15 mouse cellular contexts compared by ENCODE assay signal in the genomic region with DNA sequence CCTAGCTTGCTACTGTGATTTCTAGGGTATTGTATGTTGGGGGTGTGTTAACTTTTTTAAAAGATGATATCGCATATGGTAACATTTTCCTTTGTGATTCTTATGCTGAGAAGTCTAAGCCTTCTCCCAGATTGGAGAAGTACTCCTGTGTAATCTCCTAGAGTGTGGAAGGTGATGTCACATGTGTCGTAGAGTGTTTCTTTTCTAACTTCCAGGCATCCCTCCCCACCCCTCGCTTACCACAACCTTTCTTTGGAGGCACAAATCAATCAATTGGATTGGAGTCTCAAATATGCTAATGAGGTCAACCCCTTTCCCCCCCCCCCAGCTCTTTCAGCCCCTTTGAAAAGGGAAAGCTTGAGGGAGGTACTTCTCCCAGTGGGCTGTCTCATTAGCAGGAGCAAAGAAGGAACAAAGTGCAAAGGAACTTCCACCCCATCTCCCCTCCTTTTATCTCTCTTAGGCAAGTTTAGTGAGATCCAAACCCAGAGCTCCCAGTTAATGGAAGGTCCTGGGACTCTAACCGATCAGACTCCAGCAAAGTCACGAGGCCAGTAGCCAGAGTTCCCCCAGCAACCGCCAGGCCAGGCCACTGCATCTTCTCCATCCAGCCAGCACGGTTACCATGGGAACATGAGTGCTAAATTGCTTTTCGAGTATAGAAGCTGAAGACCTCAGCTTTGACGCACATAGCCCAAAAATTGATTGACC.
A peak's percentile ranks its signal among the peaks of the same experiment; 100 is the strongest.
DNase-seq lines count a peak whose midpoint lies in the region; ATAC-seq lines count a peak whose summit lies in the region.
"Had no signal": no experiment of that assay in that cellular context is flagged by ENCODE, and none has a peak within 500 bp of the region (broad histone marks: within the 10 kb centered on the region; RNA-seq: fewer than 3 reads in every experiment).

No protein-coding gene starts in this region.

- no peak overlapping the region for H3K4me2 ChIP-seq in limb, embryonic 11.5 days (ENCODE audit: low read depth, severe bottlenecking)
- H3K4me2 ChIP-seq in neural tube, embryonic 12.5 days (replicated peaks) = no peak overlapping the region
- H3K4me2 ChIP-seq: heart, embryonic 15.5 days; liver, embryonic 11.5 days had no signal

- no peak overlapping the region for H3K27ac ChIP-seq in limb, embryonic 11.5 days (replicated peaks; ENCODE audit: low read depth, low read length)
- H3K27ac ChIP-seq in neural tube, embryonic 12.5 days = no peak overlapping the region
- H3K27ac ChIP-seq: heart, embryonic 15.5 days had no signal

- H3K9me3 ChIP-seq in limb, embryonic 11.5 days (ENCODE audit: control insufficient read depth, low read length) = no peaks in the 10 kb centered on the region
- H3K9me3 ChIP-seq in neural tube, embryonic 12.5 days = no peaks in the 10 kb centered on the region
- H3K9me3 ChIP-seq: heart, embryonic 15.5 days had no signal

- no peak overlapping the region for H3K9ac ChIP-seq in limb, embryonic 11.5 days (ENCODE audit: low read length)
- H3K9ac ChIP-seq in neural tube, embryonic 12.5 days = no peak overlapping the region
- H3K9ac ChIP-seq: heart, embryonic 15.5 days had no signal

- DNase-seq in brain, adult 2 months (ENCODE audit: low read depth, low spot score) = peak; percentile 48
- peak; percentile 36 for DNase-seq in embryo, embryonic 9.5 days (ENCODE audit: extremely low spot score)
- peak; percentile 27 for DNase-seq in limb, embryonic 11.5 days (ENCODE audit: low spot score)
- no peak for DNase-seq in adrenal gland, postnatal 25 days
- DNase-seq in adrenal gland, adult 8-10 months = no peak
- no peak for DNase-seq in heart, postnatal 4 days
- DNase-seq: cerebellum, adult 11-12 months; gastrocnemius, postnatal 25 days; kidney, postnatal 25 days; thymus, postnatal 4 days had no signal

- H3K4me1 ChIP-seq in limb, embryonic 11.5 days (ENCODE audit: control insufficient read depth, insufficient read depth, low read length) = no peaks in the 10 kb centered on the region
- H3K4me1 ChIP-seq in neural tube, embryonic 12.5 days = no peaks in the 10 kb centered on the region

- H3K27me3 ChIP-seq in limb, embryonic 11.5 days (ENCODE audit: control insufficient read depth, insufficient read depth, low read length) = peaks cover 5% of the 10 kb centered on the region; the same call in 1 of the 2 replicates
- no peaks in the 10 kb centered on the region; the same call in 1 of the 2 replicates for H3K27me3 ChIP-seq in neural tube, embryonic 12.5 days (replicated peaks)
- H3K27me3 ChIP-seq: CH12.LX; heart, embryonic 15.5 days had no signal

- WGBS in limb, embryonic 11.5 days = 36% methylated on average over 9 of the region's 9 CpGs
- 22% methylated on average over 9 of the region's 9 CpGs for WGBS in neural tube, embryonic 12.5 days

- no peak overlapping the region for H3K4me3 ChIP-seq in limb, embryonic 11.5 days (ENCODE audit: low read depth, low read length)
- no peak overlapping the region for H3K4me3 ChIP-seq in neural tube, embryonic 12.5 days
- H3K4me3 ChIP-seq: heart, embryonic 15.5 days had no signal

- H3K36me3 ChIP-seq in limb, embryonic 11.5 days (ENCODE audit: control insufficient read depth, insufficient read depth, low read length) = no peaks in the 10 kb centered on the region
- H3K36me3 ChIP-seq in neural tube, embryonic 12.5 days = no peaks in the 10 kb centered on the region
- H3K36me3 ChIP-seq: heart, embryonic 15.5 days had no signal

- ATAC-seq in limb, embryonic 11.5 days (ENCODE audit: insufficient number of reproducible peaks, low FRiP score, low TSS enrichment, low read depth) = no peak
- peak; percentile 78; the same call in 1 of the 2 replicates for ATAC-seq in neural tube, embryonic 12.5 days (ENCODE audit: low FRiP score, low read depth)
- ATAC-seq: lung, postnatal 0 days had no signal

Comparison
In these comparisons a context has a peak if more than half of its experiments do, and no peak if none do; other contexts are left out.
1. DNase-seq: peak in brain, adult 2 months (single experiment), embryo, embryonic 9.5 days (single experiment) and limb, embryonic 11.5 days (single experiment); none in adrenal gland, postnatal 25 days (single experiment), adrenal gland, adult 8-10 months (single experiment) and heart, postnatal 4 days (single experiment).